Mouse (Mus musculus) liver, embryonic 11.5 days (tissue): ENCODE results near the gene Mogat2. TPM values are rescaled to one million over a fixed set of nuclear protein-coding genes. Genes with fewer than 3 reads are reported as not detected.

ENCODE experiments used
- ATAC-seq: fragments of 200-750 bp; cut with Nextera tagmentation; replicated peaks from 2 replicates; pipeline ENCODE4 v1.8.0; 2017; ENCODE audit warnings: moderate number of reproducible peaks, mild to moderate bottlenecking, moderate TSS enrichment, moderate library complexity; ENCODE audit not compliant: low FRiP score
- DNase-seq: peaks from one replicate; pipeline ENCODE4 v3.0.0-alpha.2; 2017; ENCODE audit warnings: low spot score
- H3K27ac ChIP-seq: fragments of 300-500 bp; sonication (generic); 2 replicates; pipeline ENCODE4 v1.5.1; 2014; ENCODE audit warnings: mild to moderate bottlenecking, low read depth, low read length, control low read depth
- H3K27me3 ChIP-seq: fragments of 300-500 bp; sonication (generic); replicated peaks from 2 replicates; pipeline ENCODE4 v1.6.1; 2014; ENCODE audit warnings: low read length, mixed read lengths; ENCODE audit not compliant: control insufficient read depth, insufficient read depth
- H3K36me3 ChIP-seq: fragments of 300-500 bp; sonication (generic); 2 replicates; pipeline ENCODE4 v1.6.1; 2014; ENCODE audit warnings: mild to moderate bottlenecking, low read length, moderate library complexity, mixed read lengths; ENCODE audit not compliant: control insufficient read depth, insufficient read depth
- H3K4me1 ChIP-seq: fragments of 300-500 bp; sonication (generic); replicated peaks from 2 replicates; pipeline ENCODE4 v1.6.1; 2014; ENCODE audit warnings: low read length, mixed read lengths; ENCODE audit not compliant: control insufficient read depth, insufficient read depth
- H3K4me2 ChIP-seq: fragments of 300-500 bp; sonication (generic); 2 replicates; pipeline ENCODE4 v1.6.1; 2014; ENCODE audit warnings: mild to moderate bottlenecking, control low read depth, moderate library complexity
- H3K4me3 ChIP-seq: fragments of 300-500 bp; sonication (generic); 2 replicates; pipeline ENCODE4 v1.5.1; 2014; ENCODE audit warnings: low read depth, low read length, control low read depth
- H3K9ac ChIP-seq: fragments of 300-500 bp; sonication (generic); 2 replicates; pipeline ENCODE4 v1.6.1; 2014; ENCODE audit warnings: low read depth, low read length, control low read depth
- H3K9me3 ChIP-seq: fragments of 300-500 bp; sonication (generic); 2 replicates; pipeline ENCODE4 v1.6.1; 2016; ENCODE audit warnings: low read length, inconsistent platforms, mixed read lengths; ENCODE audit not compliant: control insufficient read depth
- WGBS: fragments of 180-500 bp; shearing (Covaris S2); extraction: QIAGEN DNeasy Blood & Tissue Kit; methylation state at CpG from one replicate; pipeline ENCODE4 v1.1.7; 2014; 5-methylcytosine and 5-hydroxymethylcytosine counted together
- polyA plus RNA-seq: library from polyadenylated mRNA; unstranded; fragments of >200 nt; fragmentation: Nextera tagmentation; extraction: Ambion mirVana; gene quantifications from 2 replicates; pipeline ENCODE4 v1.2.1, GENCODE M21; 2014

The Mogat2 gene
- polyA plus RNA-seq, 1 experiment from 2014 or later, result 37.8 TPM

DNA sequence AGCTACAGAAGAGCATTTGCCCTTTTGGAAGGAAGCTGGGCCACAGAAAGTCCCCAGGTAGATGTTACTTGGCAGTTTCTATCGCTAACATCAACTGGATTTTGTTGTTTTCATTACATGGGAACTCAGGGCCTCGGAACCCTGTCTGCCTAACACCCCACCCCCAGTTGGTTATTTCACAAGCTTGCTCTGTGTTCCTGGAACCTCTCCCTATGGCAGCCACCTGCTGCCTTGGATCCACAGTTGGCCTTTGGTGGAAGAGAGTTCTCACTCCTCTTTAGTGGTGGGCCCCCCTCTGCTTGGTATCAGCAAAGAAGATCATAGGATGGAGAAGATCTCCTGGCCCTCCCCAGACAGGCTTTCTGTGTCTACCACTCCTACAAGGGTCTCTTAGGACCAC, 39.6 kb downstream of the Mogat2 start:
- Histone ChIP-seq H3K27me3 (no peaks in the 10 kb centered on the region), H3K4me1 (no peaks in the 10 kb centered on the region), H3K9me3 (no peaks in the 10 kb centered on the region), H3K36me3 (no peaks in the 10 kb centered on the region), H3K4me3 (no peak overlapping the region), H3K27ac (no peak overlapping the region), H3K9ac (no peak overlapping the region), H3K4me2 (no peak overlapping the region)
- DNase-seq, result no peak
- no peak for ATAC-seq
- 80% methylated on average over 2 of the region's 2 CpGs for WGBS

DNA sequence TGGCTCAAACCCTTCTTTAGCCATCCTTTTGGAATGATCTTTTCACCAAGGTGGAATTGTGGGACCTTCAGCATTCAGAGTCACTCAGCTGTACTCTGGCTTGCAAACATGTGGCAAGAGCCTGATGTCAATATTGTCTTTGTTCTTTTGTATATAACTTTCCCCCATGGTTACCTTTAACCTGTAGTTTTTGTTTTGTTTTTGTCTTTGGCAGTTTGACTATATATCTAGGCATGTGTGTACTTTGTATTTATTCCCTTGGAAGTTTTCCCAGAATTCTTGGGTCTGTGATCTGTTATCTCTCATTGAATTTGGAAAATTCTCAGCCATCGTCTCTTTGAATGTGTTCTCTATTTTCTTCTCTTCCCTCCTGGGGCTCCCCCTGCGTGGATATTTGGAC, 43.9 kb downstream of the Mogat2 start:
- Histone ChIP-seq H3K9me3 (no peaks in the 10 kb centered on the region), H3K4me2 (no peak overlapping the region), H3K4me3 (no peak overlapping the region), H3K36me3 (no peaks in the 10 kb centered on the region), H3K4me1 (no peaks in the 10 kb centered on the region; the same call in 1 of the 2 replicates), H3K9ac (no peak overlapping the region), H3K27ac (no peak overlapping the region), H3K27me3 (no peaks in the 10 kb centered on the region)
- DNase-seq (no peak), ATAC-seq (no peak)
- 68% methylated on average over 2 of the region's 2 CpGs for WGBS

DNA sequence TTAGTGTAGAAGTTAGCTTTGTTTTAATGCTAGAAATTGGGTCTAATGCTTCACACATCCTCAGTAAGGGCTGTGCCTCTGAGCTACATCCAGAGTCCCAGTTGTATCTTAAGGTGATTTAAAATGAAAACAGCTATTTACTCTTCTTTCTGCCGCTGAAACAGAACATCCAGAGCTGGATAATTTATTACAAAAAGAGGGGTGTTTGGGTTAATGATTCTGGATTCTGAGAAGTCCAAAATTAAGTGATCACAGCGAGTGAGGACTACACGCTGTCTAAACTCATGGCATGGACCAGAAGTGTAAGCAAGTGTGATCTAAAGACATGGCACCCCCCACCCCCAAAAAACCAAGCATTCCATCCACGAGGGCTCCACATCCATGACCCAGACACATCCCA, 44.5 kb downstream of the Mogat2 start:
- no peaks in the 10 kb centered on the region for H3K27me3 ChIP-seq
- H3K4me2 ChIP-seq, result no peak overlapping the region
- H3K9ac ChIP-seq, result no peak overlapping the region
- no peaks in the 10 kb centered on the region for H3K36me3 ChIP-seq
- no peak overlapping the region for H3K4me3 ChIP-seq
- H3K27ac ChIP-seq, result no peak overlapping the region
- H3K9me3 ChIP-seq, result no peaks in the 10 kb centered on the region
- no peak for DNase-seq
- 81% methylated on average over 4 of the region's 4 CpGs for WGBS
- ATAC-seq, result no peak
- H3K4me1 ChIP-seq, result no peaks in the 10 kb centered on the region; the same call in 1 of the 2 replicates

DNA sequence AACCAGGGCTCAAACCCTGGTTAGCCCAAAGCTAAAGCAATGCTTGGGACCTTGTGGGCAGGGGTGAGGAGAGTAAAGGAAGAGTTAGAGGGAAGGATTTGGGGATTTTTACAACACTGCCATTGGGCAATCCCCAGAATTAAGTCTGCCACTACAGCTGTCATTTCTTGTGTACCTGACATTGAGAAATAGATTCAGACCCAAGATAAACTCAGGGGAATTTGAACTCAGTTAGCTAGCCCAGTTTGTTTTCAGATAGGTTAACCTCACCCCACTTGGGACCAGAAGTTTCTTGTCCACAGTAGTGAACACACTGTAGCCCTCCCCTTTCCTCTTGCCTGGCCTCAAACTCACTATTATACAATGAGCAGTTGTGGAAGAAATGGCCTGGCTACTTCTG, 47.0 kb downstream of the Mogat2 start:
- no peak overlapping the region for H3K27ac ChIP-seq
- H3K4me2 ChIP-seq, result no peak overlapping the region
- DNase-seq (no peak), ATAC-seq (no peak)
- no peaks in the 10 kb centered on the region for H3K27me3 ChIP-seq
- H3K4me3 ChIP-seq, result no peak overlapping the region
- no peak overlapping the region for H3K9ac ChIP-seq
- H3K9me3 ChIP-seq, result no peaks in the 10 kb centered on the region
- no peaks in the 10 kb centered on the region; the same call in 1 of the 2 replicates for H3K4me1 ChIP-seq
- H3K36me3 ChIP-seq, result no peaks in the 10 kb centered on the region

DNA sequence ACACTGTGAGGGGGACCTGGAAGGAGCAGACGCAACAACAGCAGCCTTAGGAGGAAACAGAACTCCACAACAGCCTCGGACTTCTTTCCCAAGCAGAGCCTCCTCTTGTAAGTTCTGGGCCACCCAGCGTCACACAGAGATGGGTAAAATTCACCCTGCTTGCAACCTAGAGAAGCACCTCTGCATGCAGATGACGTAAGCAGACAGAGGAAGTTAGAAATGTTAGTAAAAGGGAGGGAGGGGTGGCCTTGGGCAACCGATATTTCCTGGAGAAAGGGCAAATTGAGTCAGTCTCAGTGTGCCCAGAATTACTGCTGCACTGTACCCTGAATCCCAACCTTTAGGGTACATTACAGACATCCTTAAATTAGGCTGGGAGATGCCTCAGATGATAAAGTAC, 48.5 kb downstream of the Mogat2 start:
- Histone ChIP-seq H3K4me3 (no peak overlapping the region), H3K27ac (no peak overlapping the region), H3K4me2 (no peak overlapping the region), H3K36me3 (no peaks in the 10 kb centered on the region), H3K27me3 (no peaks in the 10 kb centered on the region), H3K9ac (no peak overlapping the region), H3K9me3 (no peaks in the 10 kb centered on the region), H3K4me1 (no peaks in the 10 kb centered on the region; the same call in 1 of the 2 replicates)
- ATAC-seq (no peak), DNase-seq (no peak)
- 58% methylated on average over 5 of the region's 5 CpGs for WGBS

DNA sequence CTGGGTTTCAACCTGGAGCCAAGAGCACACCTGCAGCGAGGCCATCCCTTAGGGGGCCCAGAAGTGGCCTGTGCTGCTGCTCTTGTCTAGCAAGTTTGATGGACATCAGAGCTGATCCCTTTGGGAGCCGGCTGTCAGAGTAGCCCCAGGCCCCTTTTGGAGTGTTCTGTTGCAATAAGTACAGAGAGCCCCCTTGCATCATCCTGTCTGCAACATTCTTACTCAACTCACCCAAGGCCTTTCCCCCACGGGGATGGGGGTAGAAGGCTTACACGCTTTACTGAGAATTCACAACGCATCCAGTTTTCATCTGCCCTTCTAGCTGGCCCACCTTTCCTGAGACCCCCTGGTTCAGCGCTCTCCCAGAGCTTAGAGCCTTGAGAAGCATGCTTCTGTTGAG, 49.8 kb downstream of the Mogat2 start:
- Histone ChIP-seq H3K4me1 (no peaks in the 10 kb centered on the region; the same call in 1 of the 2 replicates), H3K27ac (no peak overlapping the region), H3K9ac (no peak overlapping the region), H3K9me3 (no peaks in the 10 kb centered on the region), H3K4me3 (no peak overlapping the region), H3K4me2 (no peak overlapping the region), H3K27me3 (no peaks in the 10 kb centered on the region), H3K36me3 (no peaks in the 10 kb centered on the region)
- 0 out of 2 replicates have a peak, but pooled peaks have one; percentile 10 for ATAC-seq
- WGBS, result 71% methylated on average over 6 of the region's 6 CpGs
- no peak for DNase-seq

DNA sequence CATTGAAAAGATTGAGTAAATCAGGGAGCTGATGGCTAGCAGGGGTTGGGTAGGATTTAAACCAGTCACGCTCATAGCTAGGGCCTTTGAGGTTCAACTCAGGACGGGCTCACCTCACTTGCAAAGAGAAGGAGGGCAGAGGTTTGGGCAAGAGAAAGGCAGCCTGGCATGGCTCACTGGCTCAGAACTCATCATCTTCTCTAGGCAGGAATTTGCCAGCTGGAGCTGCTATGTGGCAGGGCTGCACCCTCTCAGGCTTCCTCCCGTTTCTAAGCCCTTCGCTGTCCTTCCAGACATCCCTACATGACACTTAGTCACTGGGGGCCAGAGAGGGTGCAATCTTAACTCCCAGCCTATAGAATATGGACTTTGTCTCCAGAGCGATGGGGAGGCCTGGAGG, 51.0 kb downstream of the Mogat2 start:
- Histone ChIP-seq H3K36me3 (no peaks in the 10 kb centered on the region), H3K27me3 (no peaks in the 10 kb centered on the region), H3K9me3 (no peaks in the 10 kb centered on the region), H3K27ac (no peak overlapping the region), H3K4me1 (no peaks in the 10 kb centered on the region; the same call in 1 of the 2 replicates), H3K9ac (no peak overlapping the region), H3K4me3 (no peak overlapping the region), H3K4me2 (no peak overlapping the region)
- WGBS, result 83% methylated on average over 5 of the region's 5 CpGs
- no peak for DNase-seq
- ATAC-seq, result no peak

DNA sequence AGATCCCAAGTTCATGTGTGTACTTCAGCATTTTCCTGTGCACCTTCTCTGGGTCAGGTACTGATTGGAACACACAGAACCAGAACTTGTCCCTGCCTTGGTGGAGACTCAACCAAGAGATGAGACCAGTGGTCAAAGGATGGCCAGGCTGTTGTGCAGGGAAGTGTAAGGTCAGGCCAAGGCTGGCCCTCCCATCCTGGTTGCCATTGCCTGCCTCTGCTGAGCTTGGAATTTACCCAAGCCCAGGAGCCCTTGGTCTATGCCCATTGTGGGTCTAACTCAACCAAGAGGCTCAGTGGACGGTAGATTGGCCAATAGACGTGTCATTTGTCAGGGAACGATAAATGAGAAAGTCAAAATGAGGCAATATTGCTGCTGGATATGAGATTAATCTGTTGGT, 53.0 kb downstream of the Mogat2 start:
- Histone ChIP-seq H3K9ac (no peak overlapping the region), H3K4me2 (no peak overlapping the region), H3K27me3 (peaks cover 13% of the 10 kb centered on the region), H3K36me3 (no peaks in the 10 kb centered on the region), H3K4me1 (peaks cover 4% of the 10 kb centered on the region), H3K9me3 (no peaks in the 10 kb centered on the region), H3K4me3 (no peak overlapping the region), H3K27ac (no peak overlapping the region)
- DNase-seq (no peak), ATAC-seq (no peak)
- WGBS, result 82% methylated on average over 3 of the region's 3 CpGs

DNA sequence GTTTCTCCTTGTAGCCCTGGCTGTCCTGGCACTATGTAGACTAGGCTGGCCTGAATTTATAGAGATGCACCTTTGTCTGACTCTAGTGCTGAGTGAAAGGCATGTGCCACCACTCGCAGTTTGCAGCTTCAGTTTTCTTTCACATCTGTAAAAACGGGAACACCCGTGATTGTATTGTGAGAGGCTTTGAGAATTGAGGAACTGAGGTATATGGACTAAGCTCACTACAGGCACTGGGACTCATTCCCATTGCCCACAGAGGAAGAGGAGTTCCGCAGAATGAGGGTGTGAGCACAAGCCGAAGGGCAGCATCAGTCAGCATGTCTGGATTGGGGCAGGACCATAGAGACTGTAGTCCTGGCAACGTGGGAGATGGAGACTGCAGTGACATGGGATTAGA, 54.7 kb downstream of the Mogat2 start:
- no peak overlapping the region for H3K9ac ChIP-seq
- peak overlapping the region; percentile 100 for H3K4me2 ChIP-seq
- ATAC-seq (no peak), DNase-seq (no peak)
- H3K36me3 ChIP-seq, result no peaks in the 10 kb centered on the region
- WGBS, result 49% methylated on average over 6 of the region's 6 CpGs
- peaks cover 4% of the 10 kb centered on the region for H3K4me1 ChIP-seq
- no peak overlapping the region for H3K27ac ChIP-seq
- no peak overlapping the region for H3K4me3 ChIP-seq
- peaks cover 13% of the 10 kb centered on the region for H3K27me3 ChIP-seq
- no peaks in the 10 kb centered on the region for H3K9me3 ChIP-seq
